Mouse (Mus musculus) layer of hippocampus, adult 18-20 months (tissue): Measurements from ENCODE around the gene Crebrf. TPM values are rescaled to one million over a fixed set of nuclear protein-coding genes. Genes with fewer than 3 reads are reported as not detected.
A peak's percentile ranks its signal among the peaks of the same experiment; 100 is the strongest.

Experiments used
- DNase-seq, 2 experiments: peaks; one replicate each; pipeline ENCODE4 v3.0.0; 2022; ENCODE audit warnings: low spot score in 2 of 2
- total RNA-seq, 2 experiments: library from RNA; stranded (reverse); gene quantifications; 2 replicates each; pipeline ENCODE4 v1.2.3; 2021

Crebrf gene
- total RNA-seq, 2 experiments from 2014 or later = 152 to 159 TPM

- DNase-seq = no peak
Measured at GRCm38 (mm10) chr17:26703671-26704070, 11.8 kb upstream of the Crebrf start.

GRCm38 (mm10) chr17:26705463-26706359, 9.7 kb upstream of the Crebrf start:
- no peak for DNase-seq

GRCm38 (mm10) chr17:26707066-26707465, 8.4 kb upstream of the Crebrf start:
- DNase-seq = no peak

GRCm38 (mm10) chr17:26708499-26708898, 7.0 kb upstream of the Crebrf start:
- DNase-seq = no peak

- DNase-seq = peak in 1 of 2 experiments; percentile 61
Measured at GRCm38 (mm10) chr17:26708993-26709590, 6.4 kb upstream of the Crebrf start.

- DNase-seq = no peak
Measured at GRCm38 (mm10) chr17:26710049-26710448, 5.4 kb upstream of the Crebrf start.

- DNase-seq = peak; percentile 93 to 97
Measured at GRCm38 (mm10) chr17:26715916-26716717, 667 bp downstream of the Crebrf start.

- no peak for DNase-seq
Measured at GRCm38 (mm10) chr17:26717868-26718267, 2.4 kb downstream of the Crebrf start.

- no peak for DNase-seq
Measured at GRCm38 (mm10) chr17:26719405-26719804, 4.0 kb downstream of the Crebrf start.

- DNase-seq = no peak
Measured at GRCm38 (mm10) chr17:26721802-26722201, 6.4 kb downstream of the Crebrf start.

GRCm38 (mm10) chr17:26724790-26725189, 9.3 kb downstream of the Crebrf start:
- DNase-seq = no peak

GRCm38 (mm10) chr17:26726674-26727073, 11.2 kb downstream of the Crebrf start:
- no peak for DNase-seq

- DNase-seq = no peak
Measured at GRCm38 (mm10) chr17:26727110-26727755, 11.8 kb downstream of the Crebrf start.

- DNase-seq = no peak
Measured at GRCm38 (mm10) chr17:26742581-26742980, 27.1 kb downstream of the Crebrf start.

GRCm38 (mm10) chr17:26743294-26743693, 27.8 kb downstream of the Crebrf start:
- DNase-seq = no peak

- DNase-seq = no peak
Measured at GRCm38 (mm10) chr17:26749975-26750374, 34.5 kb downstream of the Crebrf start.

GRCm38 (mm10) chr17:26752297-26752696, 36.8 kb downstream of the Crebrf start:
- DNase-seq = no peak

- DNase-seq = no peak
Measured at GRCm38 (mm10) chr17:26753476-26753875, 38.0 kb downstream of the Crebrf start.

GRCm38 (mm10) chr17:26767100-26767753, 51.8 kb downstream of the Crebrf start:
- no peak for DNase-seq

GRCm38 (mm10) chr17:26767754-26768124, 52.3 kb downstream of the Crebrf start:
- DNase-seq = no peak

- no peak for DNase-seq
Measured at GRCm38 (mm10) chr17:26776211-26776610, 60.8 kb downstream of the Crebrf start.
